Mouse (Mus musculus) spleen, postnatal 4 days (tissue): ENCODE results near the gene Abcc2.

ENCODE experiments used
- DNase-seq, 2 experiments: peaks; one replicate each; pipeline ENCODE4 v3.0.0; 2022; ENCODE audit warnings: low spot score in 2 of 2

Abcc2 gene

DNA sequence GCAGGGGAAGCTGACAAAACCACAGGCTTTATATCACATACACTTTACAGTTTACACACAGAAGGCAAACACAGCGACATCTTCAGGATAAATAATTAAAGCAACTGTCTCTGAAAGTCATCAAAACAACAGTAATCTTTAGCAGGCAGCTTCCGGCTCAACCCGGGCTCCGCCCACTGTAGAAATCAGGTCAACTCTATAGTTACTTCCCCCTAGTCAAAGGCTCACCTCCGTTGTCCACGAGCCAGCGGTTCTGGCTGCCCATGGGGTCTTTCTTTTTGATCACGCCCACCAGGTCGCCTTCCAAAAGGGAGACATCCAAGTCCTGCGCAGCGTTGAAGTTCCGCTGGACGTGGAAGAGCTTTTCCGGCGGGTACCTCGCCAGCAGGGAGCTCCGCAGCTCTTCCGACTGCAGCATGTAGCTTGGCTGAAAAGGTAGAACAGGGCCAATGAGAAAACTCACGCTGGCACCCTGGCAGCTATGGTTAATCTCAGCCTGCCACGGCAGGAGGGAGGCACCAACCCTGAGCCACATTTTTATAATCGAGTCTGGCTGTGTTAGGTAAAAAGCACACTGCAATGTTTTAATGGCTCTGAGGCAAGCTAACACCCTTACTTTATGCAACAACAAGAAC, 70.1 kb downstream of the Abcc2 start:
- DNase-seq: no peak

DNA sequence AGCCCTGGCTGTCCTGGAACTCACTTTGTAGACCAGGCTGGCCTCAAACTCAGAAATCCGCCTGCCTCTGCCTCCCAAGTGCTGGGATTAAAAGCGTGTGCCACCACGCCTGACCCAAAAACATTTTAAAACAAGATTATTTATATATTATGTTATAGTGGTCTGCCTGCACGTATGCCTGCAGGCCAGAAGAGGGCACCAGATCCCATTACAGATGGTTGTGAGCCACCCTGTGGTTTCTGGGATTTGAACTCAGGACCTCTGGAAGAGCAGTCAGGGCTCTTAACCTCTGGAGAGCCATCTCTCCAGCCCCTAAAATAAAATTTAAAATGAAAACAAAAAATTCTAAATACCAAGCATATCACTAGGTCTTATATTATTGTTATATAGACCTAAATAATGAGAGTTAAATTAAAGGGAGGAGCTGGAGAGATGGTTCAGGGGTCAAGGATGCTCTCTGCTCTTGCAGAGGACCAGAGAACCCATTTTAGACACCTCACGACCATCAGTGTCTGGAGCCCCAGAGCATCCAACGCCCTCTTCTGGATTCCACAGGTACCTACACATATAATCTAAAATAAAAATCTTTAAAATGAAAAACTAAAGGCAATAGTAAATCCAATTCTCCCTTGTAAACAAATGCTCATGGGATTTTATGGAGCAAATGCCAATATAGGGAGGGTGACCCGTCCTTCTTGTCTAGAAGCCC, 71.0 kb downstream of the Abcc2 start:
- no peak for DNase-seq

DNA sequence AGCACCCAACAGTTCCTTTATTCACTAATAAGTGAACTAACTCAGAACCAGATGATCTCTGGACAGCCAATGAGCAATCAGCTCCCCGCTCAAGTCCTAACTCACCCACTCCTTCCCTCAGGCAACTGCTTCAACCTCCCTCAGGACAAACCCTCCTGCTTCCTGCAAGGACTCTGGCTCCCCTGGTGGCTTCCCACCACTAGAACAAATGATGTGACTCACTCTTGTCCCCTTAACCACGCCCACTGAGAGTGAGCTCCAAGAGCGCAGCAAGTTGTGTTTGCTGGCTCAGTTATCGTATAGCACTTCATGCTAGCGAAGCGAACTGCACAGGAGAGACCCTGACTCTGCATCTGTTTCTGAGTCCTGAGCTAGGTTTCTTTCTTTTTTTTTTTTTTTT, 75.4 kb downstream of the Abcc2 start:
- no peak for DNase-seq

DNA sequence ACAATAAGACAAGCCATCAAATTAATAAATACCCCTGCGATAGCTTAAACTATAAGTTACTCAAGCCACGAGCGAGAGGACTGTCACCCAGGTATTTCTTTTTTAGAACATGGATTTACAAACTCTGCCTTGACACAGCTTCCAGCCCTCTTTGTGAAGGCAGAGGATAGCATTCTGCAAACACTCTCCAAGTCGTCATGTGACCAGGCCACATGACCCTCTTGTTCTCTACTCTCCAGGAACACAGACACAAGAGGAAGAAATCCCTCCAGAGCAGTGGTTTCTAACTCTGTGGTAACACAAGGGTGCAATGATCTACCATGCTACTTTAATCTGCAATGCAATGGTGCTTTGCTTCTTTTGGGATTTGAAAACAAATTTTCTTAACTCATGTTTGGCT, 88.4 kb downstream of the Abcc2 start:
- DNase-seq: no peak

GRCm38 (mm10) chr19:43874351-43874750, 92.4 kb downstream of the Abcc2 start:
- DNase-seq: no peak

DNA sequence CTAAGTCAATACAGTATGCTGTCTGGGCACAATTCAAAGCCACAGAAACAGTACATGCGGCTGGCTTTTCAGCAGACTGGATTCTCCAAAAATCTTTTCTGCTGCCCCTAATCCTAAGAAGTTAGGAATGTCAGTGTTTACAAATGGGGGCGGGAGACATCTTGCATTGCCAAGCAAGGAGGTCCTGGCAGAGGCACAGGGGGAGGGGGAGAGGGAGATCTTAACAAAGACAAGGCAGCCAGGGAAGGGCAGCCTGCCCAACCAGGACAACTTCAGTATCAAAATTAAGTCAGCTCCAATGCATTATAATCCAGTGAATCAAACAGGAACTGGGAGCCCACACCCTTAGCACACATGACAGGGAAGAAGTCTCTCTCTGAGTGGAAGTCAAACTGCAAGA, 94.0 kb downstream of the Abcc2 start:
- DNase-seq: no peak

DNA sequence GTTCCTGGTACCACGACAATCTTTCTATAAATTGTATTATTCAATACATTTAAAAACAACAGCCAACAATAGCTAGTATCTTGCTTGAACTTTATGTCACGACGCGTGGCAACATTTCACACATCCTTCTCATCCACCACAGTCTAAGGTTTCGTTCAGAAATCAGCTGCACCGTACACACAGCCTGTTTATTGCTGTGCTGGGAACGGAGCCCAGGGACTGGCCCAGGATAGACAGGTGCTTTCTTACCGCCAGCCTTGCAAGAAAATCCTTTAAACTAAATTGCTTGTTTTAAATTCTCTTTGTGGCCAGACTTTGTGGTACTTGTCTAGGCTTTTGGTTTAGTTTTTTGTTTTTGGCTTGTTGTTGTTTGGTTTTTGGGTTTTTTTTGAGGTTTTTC, 95.4 kb downstream of the Abcc2 start:
- DNase-seq: no peak

GRCm38 (mm10) chr19:43878111-43879092, 96.4 kb downstream of the Abcc2 start:
- DNase-seq: no peak

- DNase-seq: peak in 1 of 2 experiments; percentile 27
These were observed 97.6 kb downstream of the Abcc2 start for GRCm38 (mm10) chr19:43879401-43880212.

GRCm38 (mm10) chr19:43880420-43880819, 98.4 kb downstream of the Abcc2 start:
- DNase-seq: no peak

GRCm38 (mm10) chr19:43881615-43882014, 99.6 kb downstream of the Abcc2 start:
- DNase-seq: no peak

GRCm38 (mm10) chr19:43882895-43883573, 101.0 kb downstream of the Abcc2 start:
- DNase-seq: no peak

GRCm38 (mm10) chr19:43884668-43885498, 102.9 kb downstream of the Abcc2 start:
- DNase-seq: no peak

DNA sequence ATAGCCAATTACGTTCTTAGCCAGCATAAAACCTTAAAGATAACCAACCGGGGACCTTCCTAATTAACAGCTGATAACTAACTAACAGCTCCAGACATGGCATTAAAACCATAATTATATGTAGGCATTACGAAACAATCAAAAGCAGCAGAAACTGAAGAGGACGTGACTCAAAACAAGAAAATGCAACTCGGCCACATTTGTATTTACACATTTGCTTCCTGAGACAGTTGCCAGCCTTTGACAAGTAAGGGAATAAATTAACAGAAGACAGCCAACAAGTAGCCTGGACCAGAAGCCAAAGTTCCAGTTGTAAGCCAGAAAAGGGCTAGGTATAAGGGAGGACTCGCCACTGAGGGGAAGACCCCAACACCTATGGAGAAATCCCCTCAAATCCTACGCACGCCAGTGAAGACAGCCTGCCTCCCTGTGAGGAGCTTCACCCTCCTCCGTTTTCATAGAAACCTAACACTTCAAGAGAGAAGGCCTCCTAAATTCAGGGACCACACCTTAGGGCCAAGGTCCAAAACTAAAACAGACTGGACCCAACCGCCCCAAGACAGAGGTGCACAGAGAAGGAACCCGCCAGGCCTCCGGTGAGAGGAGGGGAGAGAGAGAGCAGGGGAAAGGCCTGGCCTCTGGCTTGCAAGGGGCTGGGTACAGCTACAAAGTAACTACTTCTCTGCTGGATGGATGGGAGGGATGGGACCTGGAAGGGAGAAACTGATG, 104.5 kb downstream of the Abcc2 start:
- no peak for DNase-seq

DNA sequence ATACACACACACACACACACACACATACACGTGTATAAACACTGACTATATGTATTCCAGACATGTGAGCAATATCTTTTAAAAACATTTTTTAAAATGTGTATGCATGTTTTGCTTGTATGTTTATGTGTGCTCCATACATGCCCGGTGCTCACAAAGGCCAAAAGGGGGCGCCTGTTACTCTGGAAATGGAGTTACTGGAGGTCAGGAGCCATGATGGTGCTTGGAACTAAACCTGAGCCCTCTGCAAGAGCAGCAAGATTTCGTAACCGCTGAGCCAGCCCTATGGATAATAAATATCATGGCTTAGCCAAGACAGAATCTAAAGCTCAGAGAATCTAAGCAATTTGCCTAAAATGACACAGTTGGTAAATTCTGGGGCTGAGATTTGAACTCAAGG, 105.2 kb downstream of the Abcc2 start:
- DNase-seq: no peak

DNA sequence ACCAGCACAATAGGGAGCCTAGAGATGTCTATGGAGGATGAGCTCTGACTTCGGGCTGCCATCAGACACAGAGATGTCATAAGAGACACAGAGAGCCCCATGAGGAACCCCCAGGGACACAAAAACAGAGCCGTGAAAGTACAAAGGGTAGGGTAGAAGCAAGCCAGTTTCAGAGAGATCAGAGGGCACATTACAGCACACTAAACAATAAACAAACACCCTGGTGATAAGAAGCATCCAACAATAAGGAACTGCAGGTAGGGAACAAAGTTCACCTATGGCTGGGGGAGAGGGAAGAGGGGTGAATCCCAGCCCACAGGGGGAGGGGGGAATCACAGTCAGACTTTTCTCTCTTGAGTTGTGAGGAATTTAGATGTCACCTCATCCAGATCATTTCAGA, 105.7 kb downstream of the Abcc2 start:
- no peak for DNase-seq
